10 mouse cellular contexts compared by ENCODE assay signal in the genomic region with DNA sequence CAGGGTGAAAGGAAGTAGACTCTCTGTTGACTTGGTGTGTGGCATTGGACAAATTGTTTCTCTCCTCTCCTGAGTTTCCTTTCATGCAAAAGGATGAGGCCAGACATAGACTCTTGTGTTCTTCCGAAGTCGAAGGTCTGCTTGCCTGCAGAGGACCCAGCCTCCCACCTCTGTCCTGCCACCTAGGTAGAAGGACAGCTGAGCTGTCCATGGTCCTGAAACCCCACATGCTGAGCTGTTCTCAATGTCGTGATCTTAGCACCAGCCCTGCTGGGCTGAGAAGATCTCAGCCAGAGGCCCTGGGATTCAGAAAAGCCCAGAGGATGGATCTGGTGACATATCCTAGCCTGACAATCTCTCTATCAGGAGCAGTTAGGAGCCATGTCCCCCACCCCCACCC. TPM values are rescaled to one million over a fixed set of nuclear protein-coding genes. Genes with fewer than 3 reads are reported as not detected.
DNase-seq lines count a peak whose midpoint lies in the region; ATAC-seq and TF ChIP-seq lines count a peak whose summit lies in the region.
"Had no signal": no experiment of that assay in that cellular context is flagged by ENCODE, and none has a peak within 500 bp of the region (broad histone marks: within the 10 kb centered on the region; RNA-seq: fewer than 3 reads in every experiment).

No protein-coding gene starts in this region.

- H3K9me3 ChIP-seq in neural tube, embryonic 15.5 days (replicated peaks), result no peaks in the 10 kb centered on the region
- H3K9me3 ChIP-seq in limb, embryonic 14.5 days (ENCODE audit: control insufficient read depth, low read length), result no peaks in the 10 kb centered on the region
- H3K9me3 ChIP-seq in hindbrain, embryonic 12.5 days (replicated peaks), result no peaks in the 10 kb centered on the region
- H3K9me3 ChIP-seq: embryonic facial prominence, embryonic 13.5 days had no signal

- no peak overlapping the region for H3K27ac ChIP-seq in neural tube, embryonic 15.5 days (replicated peaks)
- no peak overlapping the region for H3K27ac ChIP-seq in limb, embryonic 14.5 days (replicated peaks; ENCODE audit: low read depth, low read length)
- no peak overlapping the region for H3K27ac ChIP-seq in hindbrain, embryonic 12.5 days
- H3K27ac ChIP-seq: embryonic facial prominence, embryonic 13.5 days had no signal

- WGBS in neural tube, embryonic 15.5 days, result 14% methylated on average over 3 of the region's 3 CpGs
- 7% methylated on average over 3 of the region's 3 CpGs for WGBS in limb, embryonic 14.5 days
- WGBS in hindbrain, embryonic 12.5 days, result 10% methylated on average over 3 of the region's 3 CpGs

- no peak overlapping the region for H3K9ac ChIP-seq in neural tube, embryonic 15.5 days (replicated peaks)
- H3K9ac ChIP-seq in limb, embryonic 14.5 days (ENCODE audit: low read depth, low read length, severe bottlenecking), result no peak overlapping the region
- H3K9ac ChIP-seq in hindbrain, embryonic 12.5 days, result no peak overlapping the region
- H3K9ac ChIP-seq: embryonic facial prominence, embryonic 13.5 days had no signal

- no peak overlapping the region for H3K4me3 ChIP-seq in neural tube, embryonic 15.5 days (replicated peaks)
- no peak overlapping the region for H3K4me3 ChIP-seq in limb, embryonic 14.5 days (replicated peaks; ENCODE audit: low read length)
- H3K4me3 ChIP-seq in hindbrain, embryonic 12.5 days, result no peak overlapping the region
- H3K4me3 ChIP-seq: embryonic facial prominence, embryonic 13.5 days had no signal

- H3K4me1 ChIP-seq in neural tube, embryonic 15.5 days, result no peaks in the 10 kb centered on the region
- no peaks in the 10 kb centered on the region for H3K4me1 ChIP-seq in limb, embryonic 14.5 days (ENCODE audit: control insufficient read depth, insufficient read depth, low read length)
- no peaks in the 10 kb centered on the region for H3K4me1 ChIP-seq in hindbrain, embryonic 12.5 days
- H3K4me1 ChIP-seq: embryonic facial prominence, embryonic 13.5 days had no signal

- no peaks in the 10 kb centered on the region for H3K36me3 ChIP-seq in neural tube, embryonic 15.5 days
- no peaks in the 10 kb centered on the region for H3K36me3 ChIP-seq in limb, embryonic 14.5 days (ENCODE audit: control insufficient read depth, insufficient read depth, low read length)
- H3K36me3 ChIP-seq in hindbrain, embryonic 12.5 days, result no peaks in the 10 kb centered on the region
- H3K36me3 ChIP-seq: embryonic facial prominence, embryonic 13.5 days had no signal

- H3K4me2 ChIP-seq in neural tube, embryonic 15.5 days, result no peak overlapping the region
- no peak overlapping the region for H3K4me2 ChIP-seq in limb, embryonic 14.5 days (replicated peaks; ENCODE audit: low read depth, low read length, severe bottlenecking)
- H3K4me2 ChIP-seq in hindbrain, embryonic 12.5 days (replicated peaks), result no peak overlapping the region
- H3K4me2 ChIP-seq: embryonic facial prominence, embryonic 13.5 days had no signal

- DNase-seq in CD4-positive, CD25-positive, alpha-beta regulatory T cell, adult 2 months (ENCODE audit: low read depth, low spot score), result peak; percentile 44
- peak; percentile 56 for DNase-seq in neural tube, embryonic 10.5 days (ENCODE audit: extremely low spot score, low spot score)
- peak; percentile 80 for DNase-seq in limb, embryonic 14.5 days (ENCODE audit: low spot score)
- peak; percentile 17 to 27 for DNase-seq in thymus, postnatal 36 days
- DNase-seq in frontal cortex, postnatal 10 days (ENCODE audit: low spot score in 2 of 2), result no peak

- H3K27me3 ChIP-seq in neural tube, embryonic 15.5 days (replicated peaks), result peaks cover 44% of the 10 kb centered on the region
- peaks cover 12% of the 10 kb centered on the region for H3K27me3 ChIP-seq in limb, embryonic 14.5 days (ENCODE audit: control insufficient read depth, insufficient read depth, low read length)
- peaks cover 47% of the 10 kb centered on the region for H3K27me3 ChIP-seq in hindbrain, embryonic 12.5 days

- no peak for ATAC-seq in CD4-positive, CD25-positive, alpha-beta regulatory T cell, adult 4 months
- no peak for ATAC-seq in neural tube, embryonic 15.5 days (ENCODE audit: low FRiP score)
- ATAC-seq in limb, embryonic 14.5 days (ENCODE audit: low FRiP score, low read depth), result no peak
- no peak for ATAC-seq in hindbrain, embryonic 12.5 days (ENCODE audit: low FRiP score)

- no peak for TF ChIP-seq POLR2A in limb, embryonic 14.5 days (IDR thresholded peaks at IDR 0.05; ENCODE audit: borderline replicate concordance, extremely low read depth, insufficient read depth, insufficient read length)

RNA-seq across cellular contexts. Expression of gene Rprml, which starts 7.2 kb away (rescaled TPM):
- polyA plus RNA-seq in CD4-positive, CD25-positive, alpha-beta regulatory T cell, adult 4 months (2017; shearing (Covaris generic)), result not detected
- polyA plus RNA-seq in neural tube, embryonic 15.5 days (2015; fragmentation: Nextera tagmentation; extraction: Ambion mirVana), result 0.51 and 0.60 TPM in 2 replicates
- 0.11 and 0.20 TPM in 2 replicates for polyA plus RNA-seq in limb, embryonic 14.5 days (2012; rRNA removed)
- polyA plus RNA-seq in limb, embryonic 14.5 days (2014; fragmentation: Nextera tagmentation; extraction: Ambion mirVana), result not detected in 2 replicates
- polyA plus RNA-seq in hindbrain, embryonic 12.5 days (2016; fragmentation: Nextera tagmentation; extraction: Ambion mirVana), result not detected in 2 replicates
- polyA plus RNA-seq: lung, embryonic 16.5 days had no signal

RNA-seq across cellular contexts. Expression of gene Lyzl6, which starts 17.8 kb away (rescaled TPM):
- not detected for polyA plus RNA-seq in CD4-positive, CD25-positive, alpha-beta regulatory T cell, adult 4 months (2017; shearing (Covaris generic))
- polyA plus RNA-seq in neural tube, embryonic 15.5 days (2015; fragmentation: Nextera tagmentation; extraction: Ambion mirVana), result not detected in 2 replicates
- polyA plus RNA-seq in limb, embryonic 14.5 days (2012; rRNA removed), result not detected in 2 replicates
- not detected in 2 replicates for polyA plus RNA-seq in limb, embryonic 14.5 days (2014; fragmentation: Nextera tagmentation; extraction: Ambion mirVana)
- polyA plus RNA-seq in hindbrain, embryonic 12.5 days (2016; fragmentation: Nextera tagmentation; extraction: Ambion mirVana), result not detected in 2 replicates
- polyA plus RNA-seq: embryonic facial prominence, embryonic 13.5 days; lung, embryonic 16.5 days had no signal

RNA-seq across cellular contexts. Expression of gene Gm884, which starts 35.6 kb away (rescaled TPM):
- polyA plus RNA-seq in CD4-positive, CD25-positive, alpha-beta regulatory T cell, adult 4 months (2017; shearing (Covaris generic)), result not detected
- not detected in 2 replicates for polyA plus RNA-seq in neural tube, embryonic 15.5 days (2015; fragmentation: Nextera tagmentation; extraction: Ambion mirVana)
- polyA plus RNA-seq in limb, embryonic 14.5 days (2012; rRNA removed), result not detected in 2 replicates
- polyA plus RNA-seq in limb, embryonic 14.5 days (2014; fragmentation: Nextera tagmentation; extraction: Ambion mirVana), result not detected in 2 replicates
- not detected in 2 replicates for polyA plus RNA-seq in hindbrain, embryonic 12.5 days (2016; fragmentation: Nextera tagmentation; extraction: Ambion mirVana)
- polyA plus RNA-seq: embryonic facial prominence, embryonic 13.5 days; lung, embryonic 16.5 days had no signal

RNA-seq across cellular contexts. Expression of gene Gosr2, which starts 41.2 kb away (rescaled TPM):
- 100 to 1,000 TPM in 1 of 2 experiments, 10 to 100 TPM in 1; 78.8 to 115 TPM for polyA plus RNA-seq in CD4-positive, CD25-positive, alpha-beta regulatory T cell, adult 4 months (2017; shearing (Covaris generic))
- polyA plus RNA-seq in neural tube, embryonic 15.5 days (2015; fragmentation: Nextera tagmentation; extraction: Ambion mirVana), result 80.7 and 84.0 TPM in 2 replicates
- 104 and 111 TPM in 2 replicates for polyA plus RNA-seq in limb, embryonic 14.5 days (2012; rRNA removed)
- polyA plus RNA-seq in limb, embryonic 14.5 days (2014; fragmentation: Nextera tagmentation; extraction: Ambion mirVana), result 106 and 107 TPM in 2 replicates
- 97.2 and 98.7 TPM in 2 replicates for polyA plus RNA-seq in hindbrain, embryonic 12.5 days (2016; fragmentation: Nextera tagmentation; extraction: Ambion mirVana)

Comparison
In these comparisons a context has a peak if more than half of its experiments do, and no peak if none do; other contexts are left out.
1. DNase-seq: peak in CD4-positive, CD25-positive, alpha-beta regulatory T cell, adult 2 months (single experiment), neural tube, embryonic 10.5 days (single experiment), limb, embryonic 14.5 days (single experiment) and thymus, postnatal 36 days (2 of 2); none in frontal cortex, postnatal 10 days (0 of 2).